Mouse (Mus musculus) adrenal gland, postnatal 25 days (tissue): ENCODE measurements around the gene Capza1. TPM values are rescaled to one million over a fixed set of nuclear protein-coding genes. Genes with fewer than 3 reads are reported as not detected.
A peak's percentile ranks its signal among the peaks of the same experiment; 100 is the strongest.
"Not testable (repeated sequence)": the region's sequence is repeated elsewhere in the genome, so short reads cannot be mapped to it uniquely, and the experiment has no call there.

Experiments used
- DNase-seq: peaks from one replicate; pipeline ENCODE4 v3.0.0; 2021; ENCODE audit warnings: mixed read lengths
- long read RNA-seq: library from polyadenylated mRNA; stranded (forward); transcript quantifications from one replicate; pipeline ENCODE4 v2.0.0, GENCODE M21; 2021
- total RNA-seq: library from RNA; stranded (reverse); gene quantifications from 2 replicates; pipeline ENCODE4 v1.2.3, GENCODE M21; 2021

Capza1 gene
- 76.3 and 80.5 TPM in 2 replicates for total RNA-seq
- long read RNA-seq, transcript Capza1-201 (10 exons, 3,193 nt), result major isoform, 33 of 52 reads
- long read RNA-seq, partial matches to known transcripts, result 13 of 52 reads
- long read RNA-seq, other reads (novel, unspliced or antisense), result 6 of 52 reads

DNA sequence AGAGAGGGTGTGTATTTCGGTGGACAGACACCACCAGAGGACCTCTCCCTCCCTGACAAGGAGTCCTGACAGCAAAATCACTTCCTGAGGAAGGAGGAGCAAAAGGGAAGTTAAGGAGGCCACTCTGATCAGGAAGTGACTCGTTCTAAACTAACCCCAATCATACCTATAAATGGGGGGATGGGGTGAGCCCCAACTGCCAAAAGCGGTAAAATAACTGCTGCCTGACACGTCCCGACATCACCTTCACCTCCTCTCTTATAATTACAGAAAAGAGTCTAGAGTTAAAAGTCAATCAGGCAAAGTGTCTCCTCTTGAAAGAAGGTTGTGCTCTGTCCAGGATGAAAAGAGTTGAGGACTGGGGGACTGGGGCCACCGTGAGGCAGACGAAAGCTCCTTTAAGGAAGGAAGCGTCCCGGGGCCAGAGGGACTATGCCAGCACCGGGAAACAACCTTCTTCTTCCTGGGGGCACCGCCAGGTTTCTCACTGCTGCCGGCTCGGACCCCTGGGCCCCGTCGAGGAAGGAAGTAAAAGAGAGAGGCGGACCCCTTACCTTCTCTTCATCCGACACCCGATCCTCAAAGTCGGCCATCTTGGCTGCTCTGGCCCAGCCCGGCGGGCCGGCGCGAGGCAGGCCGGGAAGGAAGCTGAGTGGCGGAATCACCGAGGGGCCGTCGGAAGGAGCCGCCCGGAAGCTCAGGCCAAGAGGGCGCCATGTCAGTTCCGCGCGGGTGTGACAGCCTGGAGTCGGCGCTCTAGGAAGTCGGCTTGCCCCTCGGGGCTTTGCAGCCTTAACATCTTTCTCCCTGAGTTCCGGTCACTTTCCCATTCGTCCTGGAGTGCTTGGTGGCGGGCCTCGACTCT, at the start of gene Capza1, which contains the start of gene St7l:
TSS of gene Capza1 (minus strand) at position 720 of the 865 bp plus-strand sequence.
TSS of gene St7l (plus strand) at position 220 of the 865 bp plus-strand sequence.
- DNase-seq, result peak; percentile 90

DNA sequence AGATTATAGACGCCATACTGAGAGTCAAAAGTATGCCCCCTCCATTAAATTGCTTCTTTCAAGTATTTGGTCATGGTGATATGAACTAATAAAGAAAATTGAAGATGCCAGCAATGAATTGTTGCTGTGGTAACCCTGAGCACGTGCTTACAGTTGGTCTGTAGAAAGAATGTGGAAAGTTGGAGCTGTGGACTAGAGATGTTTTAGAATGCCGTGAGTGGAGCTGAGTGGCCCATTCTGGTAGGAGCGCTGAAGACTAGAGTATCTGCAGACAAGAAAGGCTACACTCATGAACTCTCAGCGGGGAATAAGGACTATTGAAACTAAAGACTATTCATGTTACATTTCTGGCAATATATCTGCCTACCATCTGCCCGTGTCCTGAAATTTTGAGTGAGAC, 44.9 kb upstream of the Capza1 start:
- DNase-seq, result no peak

DNA sequence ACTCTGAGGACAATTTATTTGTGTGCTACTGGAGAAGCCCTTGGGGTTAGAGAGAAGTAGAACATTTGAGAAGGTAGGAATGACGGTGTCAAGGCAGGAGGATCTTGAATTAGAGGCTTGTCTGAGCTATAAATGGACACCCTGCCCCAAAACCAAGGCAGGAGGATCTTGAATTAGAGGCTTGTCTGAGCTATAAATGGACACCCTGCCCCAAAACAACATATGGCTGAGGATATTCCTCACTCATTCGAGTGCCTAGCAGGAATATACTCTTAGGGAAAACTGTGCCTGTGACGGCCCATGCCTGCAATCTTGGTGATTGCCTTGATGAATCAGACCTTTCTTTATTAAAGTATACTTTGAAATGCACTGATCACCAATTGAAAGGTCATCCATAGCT, 41.7 kb upstream of the Capza1 start:
- no peak for DNase-seq

DNA sequence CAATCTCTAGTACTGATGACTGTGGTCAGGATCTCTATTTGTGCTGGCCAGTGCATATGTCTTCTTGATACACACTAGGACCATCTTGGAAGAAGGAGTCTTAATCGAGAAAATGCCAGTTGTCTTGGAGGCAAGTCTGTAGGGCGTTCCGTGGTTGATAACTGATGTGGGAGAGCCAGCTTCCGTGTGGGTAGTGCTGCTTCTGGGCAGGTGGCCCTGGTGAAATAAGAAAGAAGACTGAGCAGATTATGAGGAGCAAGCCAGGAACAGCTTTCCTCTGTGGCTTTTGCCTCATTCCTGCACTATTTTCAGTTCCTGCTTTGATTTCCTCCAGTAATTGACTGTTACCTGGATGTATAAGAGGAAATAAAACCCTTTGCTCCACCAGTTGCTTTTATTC, 41.1 kb upstream of the Capza1 start:
- no peak for DNase-seq

DNA sequence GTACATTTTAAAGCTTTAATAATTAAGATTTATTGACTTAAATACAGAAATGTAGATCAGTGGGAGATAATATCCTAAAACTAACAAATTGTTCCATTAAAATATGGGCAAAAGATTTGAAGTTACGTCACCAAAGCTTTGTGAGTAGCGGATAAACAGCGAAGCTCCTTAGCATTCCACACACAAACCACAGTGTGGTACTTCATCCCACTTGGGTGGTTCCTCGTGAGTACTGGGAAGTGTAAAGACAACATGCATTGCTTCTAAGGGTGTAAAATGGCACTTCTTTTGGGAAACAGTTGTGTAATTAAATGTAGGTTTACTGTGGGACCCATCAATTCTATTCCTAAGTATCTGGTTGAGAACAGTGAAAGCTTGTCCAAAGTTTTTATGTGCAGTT, 36.8 kb upstream of the Capza1 start:
- DNase-seq, result no peak

DNA sequence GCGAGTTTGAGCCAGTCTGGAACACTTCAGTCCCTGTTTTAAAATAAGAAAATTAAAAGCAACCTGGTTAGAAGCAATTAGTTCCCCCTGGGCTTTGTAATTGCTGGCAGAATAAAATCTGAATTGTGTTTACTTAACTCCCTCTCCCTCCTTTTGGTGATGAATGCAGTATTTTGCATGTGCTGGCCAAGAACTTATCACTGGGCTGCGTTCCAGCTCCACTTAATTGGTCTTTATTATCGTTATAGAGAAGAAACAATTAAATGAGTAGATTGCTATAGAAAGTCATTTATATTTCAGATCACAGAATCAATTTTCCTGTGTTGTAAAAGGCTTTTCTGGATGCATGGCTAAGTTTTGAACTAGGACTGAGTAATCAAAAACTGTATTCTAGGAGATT, 31.8 kb upstream of the Capza1 start:
- no peak for DNase-seq

DNA sequence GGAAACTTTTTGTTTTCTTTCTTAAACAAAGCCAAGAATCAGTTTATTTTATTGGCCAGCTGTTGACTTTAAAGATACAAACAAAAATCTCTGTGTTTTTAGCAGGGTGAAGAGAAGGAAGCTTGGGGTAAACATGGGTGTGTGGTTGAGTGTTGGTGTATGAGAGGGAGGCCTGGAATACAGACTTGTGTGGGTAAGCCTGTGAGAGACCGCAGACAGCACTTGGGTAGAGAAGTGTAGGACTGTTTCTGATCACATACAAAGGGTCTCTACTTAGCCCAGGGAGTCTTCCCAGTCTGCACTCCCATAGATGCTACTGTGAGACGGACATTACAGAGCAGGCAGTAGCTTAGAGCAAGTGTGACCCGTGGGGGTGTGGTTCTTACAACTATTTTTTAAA, 24.3 kb upstream of the Capza1 start:
- DNase-seq, result no peak

DNA sequence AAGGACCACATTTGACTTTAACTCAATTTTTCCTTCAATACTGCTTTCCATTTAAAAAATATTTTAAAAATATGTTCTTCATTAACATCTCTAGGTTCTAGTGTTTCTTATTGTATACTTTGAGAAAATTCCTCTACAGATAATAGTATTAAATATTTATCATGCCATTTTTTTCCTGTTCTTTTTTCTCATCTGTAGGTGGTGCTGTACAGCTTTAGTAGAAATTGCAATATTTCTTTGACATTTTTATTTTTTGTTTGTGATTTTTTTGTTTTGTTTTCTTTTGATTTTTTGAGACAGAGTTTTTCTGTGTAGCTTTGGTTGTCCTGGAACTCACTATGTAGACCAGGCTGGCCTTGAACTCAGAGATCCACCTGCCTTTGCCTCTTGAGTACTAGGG, 5.3 kb upstream of the Capza1 start:
- DNase-seq, result no peak

DNA sequence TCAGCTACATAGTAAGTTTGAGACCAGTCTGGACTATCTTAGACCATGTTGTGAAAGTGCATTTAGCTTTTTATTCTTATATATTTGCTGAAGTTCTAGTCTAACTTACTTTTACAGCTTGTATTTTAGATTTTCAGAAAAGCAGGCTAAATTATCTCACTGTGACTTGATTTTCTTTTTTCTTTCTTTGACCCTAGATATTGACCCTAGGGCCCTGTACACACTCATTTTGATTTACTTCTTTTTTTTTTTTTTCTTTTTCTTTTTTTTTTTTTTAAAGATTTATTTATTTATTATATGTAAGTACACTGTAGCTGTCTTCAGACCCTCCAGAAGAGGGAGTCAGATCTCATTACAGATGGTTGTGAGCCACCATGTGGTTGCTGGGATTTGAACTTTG, 2.4 kb upstream of the Capza1 start:
- not testable (repeated sequence) for DNase-seq

DNA sequence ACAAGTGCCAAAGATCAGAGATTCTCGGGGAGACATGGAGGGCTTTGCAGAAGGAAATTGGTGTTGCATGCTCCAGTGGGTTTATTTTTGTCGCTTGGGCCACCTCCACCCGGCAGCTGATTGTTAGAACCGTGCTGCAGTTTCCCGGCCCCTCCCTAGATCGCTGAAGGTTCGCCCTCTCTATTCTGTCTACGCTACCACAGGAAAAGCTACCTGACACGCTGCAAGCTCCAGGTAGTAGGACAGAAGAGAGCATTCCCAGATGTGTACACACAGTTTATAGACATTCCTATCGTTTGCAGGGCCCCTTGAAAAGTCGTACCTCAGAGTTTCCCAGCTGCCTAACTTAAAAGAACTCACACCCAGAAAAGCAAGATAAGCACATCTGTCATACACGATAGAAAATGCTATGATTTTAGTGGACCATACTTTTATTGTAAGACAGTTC, 1.1 kb upstream of the Capza1 start:
- no peak for DNase-seq

DNA sequence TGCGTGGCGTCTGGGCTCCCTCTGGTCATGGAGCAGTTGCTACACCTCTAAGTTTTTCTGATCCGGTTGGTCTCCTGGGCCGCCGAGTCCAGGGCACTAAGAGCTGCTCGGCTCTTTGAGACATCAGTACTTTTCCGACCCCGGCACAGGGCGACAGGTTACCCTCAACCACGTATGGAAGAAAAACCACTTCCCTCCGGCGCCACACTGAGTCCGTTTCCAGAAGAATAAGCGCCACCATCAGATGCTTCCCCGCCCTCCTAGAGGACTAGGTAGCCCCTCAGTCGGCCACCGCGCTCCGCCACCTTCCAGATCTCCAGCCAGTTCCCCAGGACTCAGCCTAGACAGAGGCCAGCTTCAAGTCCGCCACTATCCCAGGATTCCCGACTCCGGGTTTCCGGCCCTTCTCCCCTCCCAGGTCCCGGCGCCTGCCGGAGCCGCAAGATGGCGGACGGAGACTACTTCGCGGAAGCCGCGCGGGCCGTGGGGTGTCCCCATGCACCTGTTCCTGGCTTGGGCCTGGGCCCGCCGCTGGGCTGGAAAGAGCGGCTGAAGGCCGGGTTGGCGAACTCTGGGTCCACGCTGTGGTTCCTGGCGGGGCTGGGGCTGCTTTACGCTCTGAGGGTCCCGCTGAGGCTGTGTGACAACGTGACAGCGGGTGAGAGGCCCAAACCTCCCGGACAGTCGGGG, 491 bp upstream of the Capza1 start:
- DNase-seq, result peak; percentile 90

DNA sequence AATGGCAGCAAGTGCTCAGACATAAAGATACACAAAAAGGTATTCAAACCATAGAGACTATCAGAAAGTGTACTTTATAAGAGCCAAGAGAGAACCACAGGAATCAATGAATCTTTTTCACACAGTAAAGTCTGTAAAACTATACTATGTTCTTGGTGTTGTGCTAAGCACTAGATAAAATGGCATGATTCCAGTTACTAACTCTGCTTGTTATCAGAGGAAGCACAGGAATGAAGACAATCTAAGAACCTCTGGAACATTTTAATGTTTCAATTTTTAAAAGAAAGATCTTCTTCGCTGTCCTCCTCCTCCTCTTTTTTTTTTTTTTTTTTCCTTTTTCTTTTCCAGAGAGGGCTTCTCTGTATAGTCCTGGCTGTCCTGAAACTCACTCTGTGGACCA, 5.7 kb downstream of the Capza1 start:
- DNase-seq, result no peak

DNA sequence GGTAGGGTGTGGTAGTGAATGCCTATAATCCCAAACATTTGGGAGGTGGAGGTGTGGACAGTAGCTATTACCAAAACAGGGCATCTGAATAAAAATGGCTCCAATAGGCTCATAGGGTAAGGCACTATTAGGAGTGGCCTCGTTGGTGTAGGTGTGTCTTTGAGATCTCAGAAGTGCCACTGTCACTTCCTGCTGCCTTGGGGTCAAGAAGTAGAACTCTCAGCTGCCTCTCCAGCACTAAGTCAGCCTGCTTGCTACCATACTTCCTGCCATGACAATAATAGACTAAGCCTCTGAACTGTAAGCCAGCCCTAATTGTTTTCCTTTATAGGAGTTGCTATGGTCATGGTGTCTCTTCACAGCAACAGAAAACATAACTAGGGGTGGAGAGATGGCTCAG, 8.2 kb downstream of the Capza1 start:
- DNase-seq, result no peak

DNA sequence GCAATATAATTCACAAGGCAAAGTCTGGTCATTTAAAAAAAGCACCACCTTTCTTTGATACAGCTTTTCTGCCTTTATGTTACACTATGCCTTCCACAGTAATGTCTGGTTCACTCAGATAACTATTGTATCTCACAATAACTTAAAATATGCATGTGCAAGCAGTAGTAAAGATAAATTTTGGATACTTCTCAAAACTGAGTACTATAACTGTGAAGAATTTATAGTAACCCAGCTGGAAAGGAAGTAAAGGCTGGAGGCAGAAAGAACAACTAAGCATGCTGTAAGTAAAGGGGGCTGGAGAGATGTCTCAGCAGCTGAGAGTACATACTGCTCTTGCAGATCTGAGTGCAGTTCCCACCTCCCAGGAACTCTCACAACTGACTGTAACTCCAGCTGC, 9.4 kb downstream of the Capza1 start:
- DNase-seq, result no peak

DNA sequence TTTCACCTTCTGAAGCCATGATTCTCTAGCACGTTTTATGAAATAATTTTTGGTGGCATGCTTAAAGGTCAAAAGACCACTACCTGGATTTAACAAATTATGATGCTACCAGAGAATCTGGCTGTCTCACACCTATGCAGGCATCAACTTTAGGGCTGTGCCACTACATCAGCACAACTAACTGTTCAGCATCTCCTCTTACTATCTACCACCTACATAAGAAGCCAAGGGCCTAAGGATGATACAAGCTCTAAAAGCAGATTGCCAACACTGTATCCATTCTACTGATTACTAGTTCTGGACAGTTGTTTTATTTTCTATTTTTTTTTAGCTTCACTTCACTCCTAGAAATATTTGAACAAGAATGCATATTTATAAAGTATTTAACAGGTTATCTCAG, 9.8 kb downstream of the Capza1 start:
- no peak for DNase-seq

DNA sequence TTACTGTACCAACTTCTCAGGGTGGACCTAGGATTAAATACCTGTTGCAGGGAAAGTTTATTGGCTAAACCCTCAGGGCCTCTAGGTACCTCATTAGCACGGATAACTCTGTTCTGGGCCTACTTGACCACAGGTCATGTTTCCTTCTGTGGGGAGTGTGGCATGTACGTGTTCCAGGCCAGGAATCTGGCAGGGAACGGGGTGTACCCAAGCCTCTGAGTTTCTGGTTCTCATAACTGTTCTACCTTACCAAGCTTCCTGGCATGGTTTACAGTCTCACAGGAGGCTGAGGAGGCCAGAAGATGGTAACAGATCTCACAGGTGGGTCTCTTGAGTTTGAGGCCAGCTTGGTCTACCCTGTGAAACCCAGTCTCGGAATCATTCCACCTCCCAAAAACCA, 17.7 kb downstream of the Capza1 start:
- no peak for DNase-seq

DNA sequence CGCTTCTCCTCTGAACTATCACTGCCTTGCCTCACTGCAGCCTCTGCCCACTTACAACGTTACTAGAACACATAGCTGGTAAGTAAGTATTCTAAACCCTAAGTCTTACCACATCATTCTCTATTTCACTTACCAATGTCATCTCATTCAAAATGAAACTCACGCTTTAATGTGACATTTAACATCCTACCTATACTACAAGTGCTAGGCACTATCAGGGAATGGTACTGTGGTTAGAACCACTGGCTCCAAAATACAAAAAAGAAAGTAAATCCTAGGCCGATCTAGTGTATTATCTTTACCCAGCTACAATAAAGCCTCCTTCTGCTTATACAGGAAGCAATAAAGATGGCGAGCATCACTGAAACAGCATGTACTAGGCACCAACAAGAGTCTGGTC, 23.3 kb downstream of the Capza1 start:
- no peak for DNase-seq

DNA sequence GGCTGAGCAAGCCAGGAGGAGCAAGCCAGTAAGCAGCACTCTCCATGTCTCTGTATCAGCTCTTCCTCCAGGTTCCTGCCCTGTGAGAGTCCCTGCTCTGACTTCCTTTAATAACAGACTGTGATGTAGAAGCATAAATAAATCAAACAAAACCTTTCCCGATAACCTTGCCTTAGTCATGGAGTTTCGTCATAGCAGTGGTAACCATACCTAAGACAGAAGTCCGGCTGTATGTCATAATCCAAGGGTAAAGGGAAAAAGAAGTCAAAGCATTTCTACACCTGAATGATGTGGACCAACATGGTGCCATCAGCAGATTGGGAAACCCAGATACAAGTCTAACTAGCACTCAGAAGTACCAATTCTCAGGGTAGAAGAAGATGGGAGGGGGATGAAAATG, 28.5 kb downstream of the Capza1 start:
- DNase-seq, result no peak

DNA sequence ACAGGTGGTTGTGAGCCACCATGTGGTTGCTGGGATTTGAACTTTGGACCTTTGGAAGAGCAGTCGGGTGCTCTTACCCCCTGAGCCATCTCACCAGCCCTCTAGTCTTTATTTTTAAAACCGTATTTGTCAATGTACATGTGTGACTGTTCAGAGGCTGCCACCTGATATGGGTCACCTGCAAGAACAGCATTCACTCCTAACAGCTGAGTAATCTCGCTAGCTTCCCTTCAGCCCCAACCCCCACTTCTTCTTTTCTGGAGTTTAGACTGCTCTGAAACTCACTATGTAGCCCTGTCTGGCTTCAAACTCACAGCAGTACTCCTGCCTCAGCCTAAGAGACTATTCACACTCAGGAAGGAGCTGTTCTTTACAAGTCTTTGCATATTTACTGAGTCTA, 41.9 kb downstream of the Capza1 start:
- no peak for DNase-seq

DNA sequence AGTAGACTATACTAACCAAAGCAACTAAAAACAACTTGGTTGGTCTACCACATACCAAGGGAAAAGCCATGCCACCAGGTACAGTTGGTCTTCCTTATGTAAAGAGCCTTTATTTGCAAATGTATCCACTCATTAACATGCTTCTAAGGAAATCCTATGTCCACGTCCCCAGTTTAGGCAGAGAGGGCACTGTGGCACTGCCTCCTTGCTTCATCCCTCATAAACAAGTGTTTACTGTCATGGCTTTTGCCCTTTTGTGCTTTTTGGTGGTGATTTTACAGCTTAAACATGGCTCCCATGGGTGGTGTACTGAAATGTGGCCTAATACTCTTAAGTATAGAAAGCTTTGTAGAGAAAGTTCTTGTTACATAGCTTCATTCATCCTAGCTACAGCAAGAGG, 43.9 kb downstream of the Capza1 start:
- DNase-seq, result no peak

DNA sequence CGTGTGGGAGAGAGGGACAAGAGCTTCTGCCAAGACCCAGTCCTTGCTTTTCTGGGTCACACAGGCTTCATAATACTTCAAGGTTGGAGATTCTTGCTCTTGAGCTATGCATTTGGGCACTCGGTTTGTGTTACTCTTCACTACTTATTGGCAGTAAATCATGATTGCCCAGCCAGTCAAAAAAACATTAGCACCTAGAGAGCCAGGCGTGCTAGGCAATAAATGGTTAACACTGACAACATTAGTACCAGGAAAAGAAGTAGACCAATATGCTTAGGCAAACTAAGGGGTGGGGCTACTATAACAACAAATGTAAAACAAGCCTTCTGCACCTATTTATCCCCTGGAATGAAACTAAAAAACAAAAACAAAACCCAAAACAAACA, 45.6 kb downstream of the Capza1 start:
- no peak for DNase-seq

DNA sequence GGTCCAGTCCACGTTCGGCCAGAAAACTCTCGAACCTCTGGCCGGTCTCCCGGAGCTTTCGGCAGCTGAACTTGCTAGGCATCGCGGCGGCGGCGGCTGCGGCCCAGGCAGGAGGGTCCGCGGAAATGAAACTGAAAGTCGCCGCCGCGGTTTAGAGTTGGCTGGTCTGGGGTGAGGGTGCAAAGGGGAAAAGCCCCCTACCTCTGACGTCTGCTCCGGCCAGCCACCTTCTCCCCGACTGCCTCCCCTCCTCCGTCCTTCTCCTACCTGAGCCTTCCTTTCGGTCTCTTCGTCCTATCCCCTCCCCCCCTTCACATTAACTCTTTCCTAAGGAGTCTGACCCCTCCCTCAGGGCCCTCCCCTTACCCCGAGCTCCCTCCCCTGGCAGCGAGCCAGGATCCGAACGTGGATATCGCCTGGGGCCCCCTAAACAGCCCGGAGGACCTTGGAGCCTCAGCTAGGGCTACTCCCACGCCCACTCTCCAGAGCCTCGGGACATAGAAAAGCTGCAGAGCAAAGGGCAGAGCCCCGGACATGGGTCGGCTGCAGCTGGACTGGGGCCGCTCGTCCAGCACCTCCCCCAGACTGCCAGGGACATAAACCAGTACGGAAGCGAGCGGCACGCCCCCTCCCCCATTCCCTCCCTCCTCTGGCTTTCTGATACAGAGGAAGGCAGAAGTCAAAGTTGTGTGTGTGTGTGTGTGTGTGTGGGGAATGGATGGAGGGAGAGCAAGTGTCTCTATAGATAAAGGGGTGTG, 46.1 kb downstream of the Capza1 start, which contains the start of gene Mov10:
TSS of gene Mov10 (minus strand) at position 573 of the 758 bp plus-strand sequence.
- DNase-seq, result peak; percentile 65
